Mouse (Mus musculus) heart, embryonic 10.5 days (tissue): ENCODE data around the gene Fsd2. TPM values are rescaled to one million over a fixed set of nuclear protein-coding genes. Genes with fewer than 3 reads are reported as not detected.

ENCODE experiments used
- DNase-seq: peaks from one replicate; pipeline ENCODE4 v3.0.0-alpha.2; 2017; ENCODE audit warnings: low spot score
- H3K27ac ChIP-seq: fragments of 300-500 bp; sonication (generic); 2 replicates; pipeline ENCODE4 v1.5.1; 2016; ENCODE audit warnings: mild to moderate bottlenecking
- H3K27me3 ChIP-seq: fragments of 300-500 bp; sonication (generic); 2 replicates; pipeline ENCODE4 v1.6.1; 2016; ENCODE audit warnings: mild to moderate bottlenecking; ENCODE audit not compliant: poor library complexity, insufficient read depth, severe bottlenecking
- H3K36me3 ChIP-seq: fragments of 300-500 bp; sonication (generic); 2 replicates; pipeline ENCODE4 v1.6.1; 2016; ENCODE audit warnings: mild to moderate bottlenecking, moderate library complexity
- H3K4me1 ChIP-seq: fragments of 300-500 bp; sonication (generic); 2 replicates; pipeline ENCODE4 v1.6.1; 2016; ENCODE audit warnings: mild to moderate bottlenecking
- H3K4me3 ChIP-seq: fragments of 300-500 bp; sonication (generic); 2 replicates; pipeline ENCODE4 v1.5.1; 2016; ENCODE audit warnings: mild to moderate bottlenecking, moderate library complexity
- H3K9me3 ChIP-seq: fragments of 300-500 bp; sonication (generic); 2 replicates; pipeline ENCODE4 v1.6.1; 2016; ENCODE audit warnings: mild to moderate bottlenecking, moderate library complexity
- WGBS: fragments of 180-500 bp; shearing (Covaris S2); methylation state at CpG from one replicate; pipeline ENCODE4 v1.1.7; 2016; 5-methylcytosine and 5-hydroxymethylcytosine counted together
- polyA plus RNA-seq: library from polyadenylated mRNA; unstranded; fragments of >200 nt; fragmentation: Nextera tagmentation; extraction: Ambion mirVana; gene quantifications from 2 replicates; pipeline ENCODE4 v1.2.1, GENCODE M21; 2016

Fsd2 gene
- polyA plus RNA-seq, 1 experiment from 2014 or later: 39.8 TPM

DNA sequence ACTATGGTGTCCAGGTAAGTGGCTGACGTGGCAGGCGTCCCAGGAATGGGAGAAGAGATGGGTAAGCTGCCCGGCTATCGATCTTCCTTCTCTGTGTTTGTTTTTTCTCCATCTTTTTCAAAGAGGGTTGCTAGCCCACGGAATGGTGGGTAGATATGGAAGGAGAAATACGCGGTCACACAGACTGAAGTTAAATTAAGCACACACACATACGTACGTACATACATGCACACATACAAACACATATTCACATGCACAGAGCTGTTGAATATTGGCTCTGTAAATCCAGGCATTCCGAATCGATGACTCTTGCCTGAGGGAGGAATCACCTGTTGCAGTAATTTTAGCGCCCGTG, 43.1 kb downstream of the Fsd2 start:
- H3K4me1 ChIP-seq: peaks cover 15% of the 10 kb centered on the region
- H3K27ac ChIP-seq: peak overlapping the region; percentile 95
- 18% methylated on average over 13 of the region's 13 CpGs for WGBS
- DNase-seq: no peak
- H3K27me3 ChIP-seq: no peaks in the 10 kb centered on the region
- no peaks in the 10 kb centered on the region for H3K9me3 ChIP-seq
- peak overlapping the region; percentile 80 for H3K4me3 ChIP-seq
- H3K36me3 ChIP-seq: peaks cover 31% of the 10 kb centered on the region

DNA sequence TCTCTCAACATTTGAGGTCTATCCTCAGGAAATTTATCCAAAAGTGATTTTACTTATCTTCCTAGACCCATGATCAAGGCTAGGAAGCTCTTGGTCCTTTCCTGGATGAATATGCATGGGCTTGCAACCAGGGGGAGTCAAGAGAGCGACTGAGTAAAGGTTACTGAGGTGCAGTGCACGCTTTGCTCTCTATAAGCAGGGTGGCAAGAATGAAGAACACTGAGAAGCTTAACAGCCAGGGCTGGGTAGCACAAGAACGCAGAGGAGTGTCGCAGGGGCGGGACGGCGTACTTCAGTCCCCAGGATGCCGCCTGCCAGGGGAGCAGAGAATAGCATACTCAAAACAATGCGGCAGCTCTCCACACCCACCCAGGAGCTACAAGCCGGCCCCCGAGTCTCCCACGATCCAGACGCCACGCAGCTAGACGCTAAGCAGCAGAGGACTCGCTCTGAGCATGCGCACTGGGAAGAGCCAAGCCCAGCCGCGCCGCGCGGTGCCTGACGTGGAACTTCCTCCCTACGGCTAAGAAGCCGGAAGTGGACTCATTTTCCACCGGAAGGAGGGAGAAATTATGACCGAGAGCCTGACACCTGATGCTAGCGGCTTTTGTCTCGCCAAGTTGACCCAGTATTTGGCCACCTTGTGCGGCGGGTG, 43.6 kb downstream of the Fsd2 start:
- H3K4me1 ChIP-seq: peaks cover 15% of the 10 kb centered on the region
- WGBS: under 1% methylated on average over 31 of the region's 31 CpGs
- no peaks in the 10 kb centered on the region for H3K27me3 ChIP-seq
- peaks cover 27% of the 10 kb centered on the region for H3K36me3 ChIP-seq
- DNase-seq: peak; percentile 99
- peak overlapping the region; percentile 80 for H3K4me3 ChIP-seq
- no peaks in the 10 kb centered on the region for H3K9me3 ChIP-seq
- H3K27ac ChIP-seq: peak overlapping the region; percentile 95

DNA sequence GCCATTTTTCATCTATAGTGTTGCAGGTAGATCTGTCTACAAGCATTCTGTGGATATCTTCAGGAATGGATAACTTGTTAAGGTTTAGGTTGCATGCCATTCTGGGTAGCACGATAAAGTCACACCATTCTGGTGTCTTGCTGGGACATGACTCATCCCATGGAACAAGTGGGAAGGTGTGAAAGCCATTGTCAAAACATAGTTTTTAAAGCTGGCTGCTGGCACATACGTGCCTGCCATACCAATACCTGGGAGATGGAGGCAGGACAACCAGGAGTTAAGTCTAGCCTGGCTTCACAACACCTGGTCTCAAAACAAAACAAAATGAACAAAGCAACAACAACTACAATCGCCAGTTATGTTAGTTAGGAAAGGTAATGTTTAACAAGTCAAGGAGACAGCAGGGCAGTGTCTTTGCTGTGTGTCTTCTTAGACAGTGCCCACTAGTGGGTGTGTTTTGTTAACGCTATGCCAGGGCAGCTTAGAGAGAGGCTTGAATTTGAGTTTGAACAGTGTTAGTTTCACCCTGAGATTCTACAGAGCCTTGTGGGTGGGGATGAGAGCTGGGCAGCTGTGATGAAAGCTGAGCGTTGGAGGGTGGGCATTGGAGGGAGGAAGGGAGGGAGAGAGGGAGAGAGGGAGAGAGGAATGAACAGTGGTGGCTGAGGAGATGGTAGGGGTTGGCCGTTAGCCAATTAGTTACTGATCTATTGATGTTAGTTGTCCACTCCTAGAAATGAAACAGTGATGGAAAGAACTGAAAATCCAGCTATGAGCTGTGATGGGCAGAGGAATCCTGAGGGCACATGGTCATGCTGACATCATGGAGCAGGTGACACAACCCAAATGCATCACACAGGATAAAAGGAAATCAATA, 50.4 kb downstream of the Fsd2 start:
- Histone ChIP-seq H3K9me3 (no peaks in the 10 kb centered on the region), H3K36me3 (no peaks in the 10 kb centered on the region), H3K27ac (no peak overlapping the region), H3K4me1 (0 out of 2 replicates have a peak, but pooled peaks cover 6% of the 10 kb centered on the region), H3K27me3 (peaks cover 17% of the 10 kb centered on the region), H3K4me3 (no peak overlapping the region)
- WGBS: 62% methylated on average over 6 of the region's 6 CpGs
- DNase-seq: no peak

DNA sequence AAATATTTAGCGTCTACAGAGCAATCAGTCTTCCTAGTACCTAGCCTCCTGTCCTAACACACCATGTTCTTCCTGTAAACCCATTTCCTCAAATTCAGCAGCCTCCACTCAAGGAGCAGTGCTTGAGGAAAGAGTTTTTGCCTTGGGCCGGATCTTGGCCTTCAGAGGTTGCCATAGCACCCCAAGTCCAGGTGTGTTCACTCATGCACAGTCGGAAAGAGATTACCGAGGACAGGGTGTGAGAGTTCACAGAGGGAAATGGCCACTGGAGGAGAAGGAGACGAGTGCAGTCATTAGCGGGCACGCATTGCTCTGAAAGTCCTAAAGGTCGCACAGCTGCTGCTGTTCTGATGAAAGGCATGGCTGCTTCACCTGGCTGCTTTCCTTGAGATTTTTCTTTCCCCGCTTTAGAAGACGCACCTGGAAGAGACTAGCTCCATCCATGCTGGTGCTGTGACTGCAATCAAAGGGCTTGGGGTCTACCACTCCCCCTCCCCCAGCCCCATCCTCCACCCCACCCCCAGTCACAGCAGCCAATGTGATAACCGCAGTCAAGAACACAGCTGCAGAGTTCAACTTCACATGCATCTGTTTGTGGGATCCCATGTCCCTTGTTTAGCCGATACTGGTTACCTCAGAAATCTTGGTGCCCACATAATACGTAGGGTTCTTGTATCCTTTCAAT, 51.7 kb downstream of the Fsd2 start:
- DNase-seq: no peak
- H3K27ac ChIP-seq: no peak overlapping the region
- no peaks in the 10 kb centered on the region for H3K9me3 ChIP-seq
- peaks cover 17% of the 10 kb centered on the region for H3K27me3 ChIP-seq
- H3K4me3 ChIP-seq: no peak overlapping the region
- 51% methylated on average over 13 of the region's 13 CpGs for WGBS
- H3K4me1 ChIP-seq: 0 out of 2 replicates have a peak, but pooled peaks cover 6% of the 10 kb centered on the region
- H3K36me3 ChIP-seq: no peaks in the 10 kb centered on the region

DNA sequence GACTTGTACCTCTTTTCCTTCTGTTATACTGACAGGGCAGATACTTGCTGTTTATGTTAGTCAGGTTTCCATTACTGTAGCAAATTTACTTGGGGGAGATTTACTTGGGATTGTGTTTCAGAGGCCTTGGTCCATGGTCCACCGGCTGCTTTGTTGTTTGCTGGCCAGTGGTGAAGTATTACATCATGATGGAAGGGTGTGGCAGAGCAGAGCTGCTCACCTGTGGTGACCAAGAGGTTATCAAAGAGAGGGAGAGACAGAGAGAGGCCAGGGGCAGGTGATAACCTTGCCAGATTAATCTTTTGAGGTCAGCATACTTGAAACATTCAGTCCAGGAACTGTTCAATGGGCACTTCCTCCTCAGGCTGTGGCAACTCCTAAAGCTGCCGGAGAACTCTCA, 65.7 kb downstream of the Fsd2 start:
- DNase-seq: no peak
- H3K4me3 ChIP-seq: no peak overlapping the region
- peaks cover 13% of the 10 kb centered on the region for H3K4me1 ChIP-seq
- no peak overlapping the region for H3K27ac ChIP-seq
- WGBS: 68% methylated on average over 2 of the region's 2 CpGs
- H3K27me3 ChIP-seq: peaks cover 16% of the 10 kb centered on the region
- no peaks in the 10 kb centered on the region for H3K36me3 ChIP-seq
- no peaks in the 10 kb centered on the region for H3K9me3 ChIP-seq

DNA sequence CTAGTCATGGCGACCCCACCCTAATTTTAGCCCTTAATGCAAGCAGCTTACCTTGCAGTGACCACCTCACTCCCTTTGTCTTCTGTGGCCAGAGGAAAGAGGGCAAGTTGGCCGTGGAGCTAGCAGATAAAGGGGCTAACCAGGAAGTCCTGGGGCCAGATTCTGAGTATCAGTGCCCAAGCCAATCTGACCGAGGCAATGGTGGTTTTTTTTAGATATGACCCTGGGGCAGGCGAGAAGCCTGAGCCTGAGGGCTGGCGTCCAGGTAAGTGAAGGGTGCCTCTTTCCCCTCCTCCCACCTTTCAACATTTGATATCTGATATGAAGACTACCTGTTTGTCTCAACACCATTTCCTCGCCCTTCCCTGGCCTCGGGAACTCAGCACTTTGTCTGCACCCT, 68.6 kb downstream of the Fsd2 start, which contains the start of gene BC048679:
Gene BC048679 (minus strand): TSS at position 101 of the 400 bp plus-strand sequence.
- Histone ChIP-seq H3K4me3 (no peak within 1 kb of the TSS), H3K27me3 (peaks cover 42% of the 10 kb centered on the region), H3K9me3 (no peaks in the 10 kb centered on the region), H3K27ac (no peak within 1 kb of the TSS), H3K4me1 (peaks cover 16% of the 10 kb centered on the region), H3K36me3 (no peaks in the 10 kb centered on the region)
- 49% methylated on average over 7 of the region's 7 CpGs for WGBS
- no peak for DNase-seq

DNA sequence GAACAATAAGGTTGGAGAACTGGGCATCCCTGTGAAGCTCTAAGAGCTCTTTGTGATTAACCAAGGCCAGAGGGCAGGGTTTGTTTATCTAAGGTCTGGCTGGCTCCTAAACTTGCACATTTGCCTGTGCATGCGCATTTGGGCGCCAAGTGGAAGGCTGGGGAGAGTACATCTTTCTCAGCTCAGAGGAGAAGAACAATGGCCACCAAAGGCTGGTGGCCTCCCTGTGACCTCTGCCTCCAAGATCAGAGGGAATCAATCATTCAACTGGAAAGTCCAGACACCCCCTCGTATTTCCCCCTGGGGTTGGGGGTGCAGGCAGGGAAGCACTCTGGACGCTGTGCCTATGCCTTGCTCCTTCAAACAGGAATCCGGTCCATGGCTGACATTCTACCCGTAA, 69.6 kb downstream of the Fsd2 start:
- Histone ChIP-seq H3K9me3 (no peaks in the 10 kb centered on the region), H3K27me3 (peaks cover 52% of the 10 kb centered on the region), H3K4me1 (peaks cover 16% of the 10 kb centered on the region), H3K27ac (no peak overlapping the region), H3K4me3 (no peak overlapping the region), H3K36me3 (no peaks in the 10 kb centered on the region)
- WGBS: 46% methylated on average over 6 of the region's 6 CpGs
- DNase-seq: no peak

DNA sequence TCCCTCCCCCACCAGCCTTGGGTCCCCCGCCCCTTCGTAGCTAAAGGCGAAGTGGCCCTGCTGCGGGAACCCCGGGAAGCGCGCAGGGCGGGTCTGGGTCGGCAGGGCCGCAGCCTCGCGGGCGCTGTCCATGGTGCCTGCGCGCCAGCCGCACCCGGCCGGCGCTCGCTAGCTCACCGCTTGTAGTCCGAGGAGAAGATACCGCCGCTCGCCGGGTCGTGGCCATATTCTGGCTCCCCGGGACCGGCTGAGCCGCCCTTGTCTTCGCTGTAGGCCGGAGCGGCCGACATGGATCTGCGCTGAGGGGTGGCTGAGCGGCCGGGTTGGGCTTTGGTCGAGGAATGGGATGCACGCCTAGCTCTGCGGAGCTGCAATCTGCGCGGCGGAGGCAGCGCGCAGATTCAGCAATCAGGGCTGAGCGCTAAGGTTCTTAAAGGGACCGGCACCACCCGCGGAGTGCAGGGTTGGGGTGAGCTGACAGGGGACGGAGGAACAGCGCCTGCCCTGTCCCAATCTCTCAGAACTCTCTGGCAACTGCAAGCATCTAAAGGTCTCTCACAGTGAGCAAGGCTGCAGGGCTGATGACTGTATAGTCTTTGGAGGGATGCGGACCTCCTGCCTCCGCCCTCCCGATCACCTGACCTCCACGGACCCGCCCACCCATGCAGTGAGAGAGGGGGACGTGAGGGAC, 73.3 kb downstream of the Fsd2 start, which contains the start of gene Ap3b2:
Gene Ap3b2 (minus strand): TSS at position 595 of the 691 bp plus-strand sequence.
- Histone ChIP-seq H3K4me1 (peaks cover 23% of the 10 kb centered on the region), H3K9me3 (no peaks in the 10 kb centered on the region), H3K36me3 (no peaks in the 10 kb centered on the region), H3K27me3 (peaks cover 60% of the 10 kb centered on the region), H3K27ac (no peak within 1 kb of the TSS), H3K4me3 (peak within 1 kb of the TSS; percentile 69)
- under 1% methylated on average over 57 of the region's 57 CpGs for WGBS
- peak; percentile 89 for DNase-seq

DNA sequence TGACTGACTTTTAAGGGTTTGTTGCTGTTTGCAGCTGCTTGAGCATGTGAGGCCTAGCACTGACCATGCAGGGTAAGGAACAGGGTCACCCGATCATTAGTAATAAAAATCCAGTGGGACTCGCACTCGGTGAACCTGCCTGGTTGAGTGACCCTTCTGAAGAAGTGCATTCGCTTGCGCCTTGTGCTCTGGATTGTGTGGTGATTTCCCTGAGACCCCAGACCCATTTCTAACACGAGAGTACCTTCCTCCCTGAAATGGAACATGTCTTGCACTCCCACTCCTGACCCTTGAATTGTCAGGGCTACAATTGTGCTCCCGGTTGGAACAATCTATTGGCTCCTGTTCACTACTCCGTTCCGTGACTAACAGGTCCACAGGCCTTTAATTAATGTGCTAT, 74.1 kb downstream of the Fsd2 start:
- no peak overlapping the region for H3K27ac ChIP-seq
- H3K4me1 ChIP-seq: peaks cover 16% of the 10 kb centered on the region
- WGBS: 44% methylated on average over 9 of the region's 9 CpGs
- no peaks in the 10 kb centered on the region for H3K9me3 ChIP-seq
- H3K4me3 ChIP-seq: no peak overlapping the region
- H3K36me3 ChIP-seq: no peaks in the 10 kb centered on the region
- peaks cover 54% of the 10 kb centered on the region for H3K27me3 ChIP-seq
- DNase-seq: no peak

DNA sequence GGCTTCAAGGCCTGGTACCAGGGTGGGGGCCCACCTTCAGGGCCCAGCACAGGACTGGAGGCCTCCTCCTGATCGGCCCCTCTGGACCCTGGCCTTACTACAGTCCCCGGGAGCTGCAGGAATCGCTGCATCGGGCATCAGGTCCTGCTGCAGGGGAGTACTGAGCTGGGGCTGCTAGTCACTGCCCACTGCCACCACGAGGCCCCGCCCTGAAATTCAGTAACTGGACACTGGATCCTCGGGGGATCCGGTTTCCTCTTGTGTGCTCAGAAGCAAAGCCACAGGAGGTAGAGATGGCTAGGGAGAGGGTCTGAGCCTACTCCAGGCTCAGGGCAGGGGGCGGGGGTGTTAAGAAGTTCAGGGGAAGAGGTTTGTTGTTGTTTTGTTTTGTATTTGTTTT, 77.1 kb downstream of the Fsd2 start:
- no peaks in the 10 kb centered on the region for H3K9me3 ChIP-seq
- DNase-seq: no peak
- H3K27ac ChIP-seq: no peak overlapping the region
- H3K4me1 ChIP-seq: peaks cover 10% of the 10 kb centered on the region
- H3K4me3 ChIP-seq: peak overlapping the region; percentile 16; the same call in 1 of the 2 replicates
- peaks cover 29% of the 10 kb centered on the region for H3K27me3 ChIP-seq
- 12% methylated on average over 9 of the region's 9 CpGs for WGBS
- no peaks in the 10 kb centered on the region for H3K36me3 ChIP-seq
